Mouse (Mus musculus): Measurements from ENCODE around the gene Rab5a. TPM values are rescaled to one million over a fixed set of nuclear protein-coding genes. Genes with fewer than 3 reads are reported as not detected.
A peak's percentile ranks its signal among the peaks of the same experiment; 100 is the strongest.
"Not testable (repeated sequence)": the region's sequence is repeated elsewhere in the genome, so short reads cannot be mapped to it uniquely, and the experiment has no call there.

Rab5a gene
- total RNA-seq, 2 experiments from 2014 or later = 78.9 to 109 TPM

DNA sequence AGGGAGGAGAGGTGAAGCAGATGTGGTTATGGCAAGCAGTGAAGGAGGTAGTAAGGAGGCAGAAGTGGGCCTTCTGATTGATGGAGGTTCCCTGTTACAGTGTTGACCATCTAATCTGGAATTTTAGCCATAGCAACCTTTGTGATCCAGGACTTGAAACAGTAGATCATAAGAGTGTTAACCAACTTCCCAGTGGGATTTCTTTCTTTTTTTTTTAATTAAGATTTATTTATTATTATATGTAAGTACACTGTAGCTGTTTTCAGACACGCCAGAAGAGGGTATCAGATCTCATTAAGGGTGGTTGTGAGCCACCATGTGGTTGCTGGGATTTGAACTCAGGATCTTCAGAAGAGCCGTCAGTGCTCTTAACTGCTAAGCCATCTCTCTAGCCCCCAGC is 60.3 kb downstream of the Rab5a start, which contains the start of gene Pp2d1:
Gene Pp2d1 (minus strand): TSS at position 101 of the 400 bp plus-strand sequence.
- DNase-seq (ENCODE audit: low spot score in 2 of 2) = not testable (repeated sequence)

DNA sequence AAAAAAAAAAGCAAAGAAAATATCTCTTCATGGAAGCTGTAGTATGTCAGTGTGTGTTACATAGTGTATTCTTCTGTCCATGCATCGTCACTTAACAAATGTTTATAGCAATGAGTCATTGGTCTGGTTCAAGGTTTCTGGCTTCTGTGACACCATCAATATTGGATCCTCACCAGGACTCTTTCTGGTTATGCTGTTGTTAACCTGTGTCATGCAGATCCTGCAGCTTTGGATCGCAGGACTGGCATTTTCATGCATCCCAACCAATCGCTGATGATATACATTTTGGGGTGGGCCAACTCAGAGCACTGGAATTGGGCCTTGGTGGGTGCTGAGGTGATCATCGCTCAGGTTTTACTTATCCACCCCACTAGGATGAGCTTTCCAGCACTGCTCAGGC is 63.5 kb downstream of the Rab5a start:
- no peak for DNase-seq (ENCODE audit: low spot score in 2 of 2)

DNA sequence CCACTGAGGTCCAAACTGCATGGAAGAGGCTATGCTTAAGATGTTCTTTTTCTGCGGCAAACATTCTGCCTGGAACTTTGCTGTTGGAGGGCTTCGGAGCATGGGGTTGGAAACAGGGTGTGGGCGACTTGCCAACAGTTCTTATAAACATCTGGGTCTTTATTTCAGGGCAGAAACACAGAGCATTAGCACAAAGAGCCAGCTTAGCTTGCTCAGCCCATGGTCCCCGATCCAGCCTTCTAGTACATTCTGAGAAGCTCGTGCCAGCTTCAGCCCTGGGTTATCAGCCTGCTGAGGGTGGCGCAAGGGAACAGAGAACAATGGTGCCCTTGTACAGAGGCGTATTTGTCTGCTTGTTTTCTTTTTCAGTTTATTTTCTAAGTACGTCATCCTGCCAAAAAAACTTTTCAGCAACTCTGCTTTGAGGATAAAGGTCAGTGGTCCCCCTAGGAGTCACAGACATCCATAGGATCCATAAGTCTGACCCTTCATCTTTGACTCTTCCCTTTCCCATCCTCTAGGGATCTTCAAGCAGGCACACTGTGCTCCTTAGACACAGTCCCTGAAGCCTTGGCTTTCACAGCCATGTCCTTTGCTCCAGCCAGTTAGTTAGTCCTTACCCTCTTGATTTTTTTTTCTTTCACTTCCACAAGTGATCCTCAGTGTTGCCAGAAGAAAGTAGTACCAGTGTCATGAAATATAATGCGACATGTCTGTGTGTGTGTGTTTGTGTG is 64.7 kb downstream of the Rab5a start:
- DNase-seq (ENCODE audit: low spot score in 2 of 2) = peak in 1 of 2 experiments; percentile 30

DNA sequence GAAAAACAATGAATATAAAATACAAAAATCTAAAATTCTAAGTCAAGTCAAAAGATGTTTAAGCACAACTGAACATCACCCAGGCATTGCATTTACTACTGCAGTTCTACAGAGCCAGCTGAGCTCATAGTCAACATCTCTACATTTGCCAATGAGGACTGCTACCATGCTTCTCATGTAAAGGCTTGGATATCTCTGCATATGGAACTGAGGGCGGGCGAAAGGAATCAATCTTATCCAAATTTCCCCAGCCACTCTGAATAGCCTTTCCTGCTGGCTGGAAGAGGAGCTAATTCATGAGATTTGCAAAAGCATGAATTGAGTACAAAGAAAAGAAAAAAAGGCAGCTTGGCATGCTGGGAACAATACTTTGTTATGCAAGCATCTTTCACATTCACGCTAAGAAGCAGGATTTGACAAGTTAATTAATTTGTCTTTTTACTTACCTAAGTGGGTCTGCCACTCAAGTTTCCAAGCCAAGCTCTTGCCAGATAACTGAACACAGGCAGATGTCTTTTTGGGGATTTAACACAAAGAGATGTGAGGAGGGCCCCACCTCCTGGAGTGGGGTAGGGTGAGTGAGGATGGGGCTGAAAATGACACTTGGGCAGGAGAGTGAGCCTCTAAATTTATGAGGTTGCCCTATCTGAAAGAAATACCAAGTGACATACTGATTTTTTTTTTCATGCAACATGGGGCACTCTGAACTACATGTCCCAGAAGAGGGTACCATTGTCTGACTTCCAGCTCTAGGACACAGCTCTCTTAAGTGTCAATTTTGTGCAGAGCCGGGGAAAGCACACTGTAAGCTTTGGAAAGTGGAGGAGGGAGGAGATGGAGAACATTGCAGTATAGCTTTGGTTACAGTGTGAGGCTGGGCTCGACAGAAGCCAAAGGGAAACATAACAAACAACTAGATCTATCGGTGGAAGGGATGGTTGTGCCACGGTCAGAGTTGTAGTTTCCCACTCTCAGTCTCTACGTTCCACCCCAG is 72.6 kb downstream of the Rab5a start:
- DNase-seq (ENCODE audit: low spot score in 2 of 2) = no peak

DNA sequence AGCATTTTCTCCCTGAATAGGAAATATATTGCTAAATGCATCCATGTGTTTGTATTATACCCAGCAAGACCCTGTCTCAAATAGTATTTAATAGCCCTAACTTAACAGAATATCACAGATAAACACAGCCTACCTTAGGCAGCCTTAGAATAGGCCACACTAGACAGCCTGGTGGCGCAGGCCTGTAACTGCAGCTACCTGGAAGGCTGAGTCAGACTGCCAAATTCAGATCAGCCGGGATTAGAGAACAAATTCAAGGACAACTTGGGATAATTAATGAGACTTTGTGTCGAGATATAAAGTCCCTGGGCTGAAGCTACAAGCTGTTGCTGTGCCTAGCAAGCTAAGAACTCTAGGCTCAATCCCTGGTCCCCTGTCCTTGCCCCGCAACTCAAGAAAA is 75.1 kb downstream of the Rab5a start:
- DNase-seq (ENCODE audit: low spot score in 2 of 2) = no peak

DNA sequence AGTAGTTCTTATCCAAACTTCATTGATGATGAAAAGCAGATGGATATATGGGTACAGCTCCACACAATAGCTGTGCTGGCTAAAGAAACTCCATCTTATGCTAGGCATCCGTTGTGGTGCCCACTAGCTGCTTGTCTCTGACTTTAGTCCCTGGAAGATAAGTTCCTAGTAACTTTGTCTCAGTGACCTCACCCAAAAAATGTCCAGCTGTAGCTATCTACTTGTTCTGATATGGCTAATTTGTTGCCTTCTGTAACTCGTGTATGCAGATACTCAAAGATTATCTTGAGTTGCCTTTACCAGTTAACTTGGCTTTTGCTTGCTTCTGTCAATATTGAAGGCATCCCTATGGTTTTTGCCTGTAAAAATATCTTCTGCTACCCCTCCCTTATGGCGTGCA is 75.8 kb downstream of the Rab5a start:
- no peak for DNase-seq (ENCODE audit: low spot score in 2 of 2)

Other genes starting within 250 kb of the Rab5a start
- gene Efhb, start 15.9 kb upstream of the Rab5a start, total RNA-seq (2021) = under 1 TPM; 0.19 to 0.40 TPM
- not detected for gene Pp2d1, start 60.2 kb downstream of the Rab5a start, total RNA-seq (2021)
- gene Kat2b, start 87.6 kb downstream of the Rab5a start, total RNA-seq (2021) = 10 to 100 TPM; 50.8 to 85.6 TPM
- under 1 TPM; 0.33 to 0.51 TPM for gene Sgo1, start 210.1 kb downstream of the Rab5a start, total RNA-seq (2021)

All from adrenal gland, adult 18-20 months (tissue).